Mouse (Mus musculus) layer of hippocampus, adult 9-10 months (tissue): Measurements from ENCODE around the gene Scyl3.
A peak's percentile ranks its signal among the peaks of the same experiment; 100 is the strongest.

ENCODE experiments used
- DNase-seq: peaks from one replicate; pipeline ENCODE4 v3.0.0; 2022; ENCODE audit warnings: low spot score

Gene Scyl3

GRCm38 (mm10) chr1:163964008-163964689 lies 35.2 kb downstream of the Scyl3 start:
- no peak for DNase-seq

- DNase-seq, result no peak
Measured at GRCm38 (mm10) chr1:163974471-163974870, 45.6 kb downstream of the Scyl3 start.

GRCm38 (mm10) chr1:163975088-163975487 lies 46.2 kb downstream of the Scyl3 start:
- no peak for DNase-seq

GRCm38 (mm10) chr1:163976515-163976914 lies 47.6 kb downstream of the Scyl3 start:
- no peak for DNase-seq

GRCm38 (mm10) chr1:163992371-163992770 lies 63.5 kb downstream of the Scyl3 start:
- DNase-seq, result no peak

GRCm38 (mm10) chr1:163994173-163994720 lies 65.3 kb downstream of the Scyl3 start:
- DNase-seq, result no peak

- DNase-seq, result peak; percentile 82
Measured at GRCm38 (mm10) chr1:163994721-163995608, 66.1 kb downstream of the Scyl3 start, which contains the start of the genes BC055324 and Mettl18. Gene BC055324, minus strand, starts transcription at chr1:163994796. Gene Mettl18, plus strand, starts transcription at chr1:163994889.

- no peak for DNase-seq
Measured at GRCm38 (mm10) chr1:163995609-163995913, 66.7 kb downstream of the Scyl3 start.

GRCm38 (mm10) chr1:164001831-164002452 lies 73.0 kb downstream of the Scyl3 start:
- no peak for DNase-seq

- no peak for DNase-seq
Measured at GRCm38 (mm10) chr1:164004311-164004710, 75.4 kb downstream of the Scyl3 start.
